22 mouse cellular contexts compared by ENCODE assay signal in genomic region chr12:78389267-78389666, GRCm38 (mm10).
DNase-seq lines count a peak whose midpoint lies in the region; ATAC-seq and TF ChIP-seq lines count a peak whose summit lies in the region.
"Had no signal": no experiment of that assay in that cellular context is flagged by ENCODE, and none has a peak within 500 bp of the region (broad histone marks: within the 10 kb centered on the region; RNA-seq: fewer than 3 reads in every experiment).

No protein-coding gene starts in this region.

- no peak for TF ChIP-seq POLR2A in kidney, adult 2 months (IDR thresholded peaks at IDR 0.05; ENCODE audit: low read depth, low read length)

- peak; percentile 81 for ATAC-seq in liver, embryonic 11.5 days (replicated peaks; ENCODE audit: low FRiP score)
- peak; percentile 76 for ATAC-seq in liver, embryonic 12.5 days
- peak; percentile 58; the same call in 1 of the 2 replicates for ATAC-seq in liver, embryonic 16.5 days (ENCODE audit: low read depth)
- ATAC-seq in heart, embryonic 12.5 days (ENCODE audit: insufficient number of reproducible peaks, low FRiP score) = no peak
- ATAC-seq: forebrain, embryonic 14.5 days; forebrain, embryonic 16.5 days had no signal

- H3K4me1 ChIP-seq in liver, embryonic 11.5 days (replicated peaks; ENCODE audit: control insufficient read depth, insufficient read depth, low read length) = 0 out of 2 replicates have a peak, but pooled peaks cover 3% of the 10 kb centered on the region
- H3K4me1 ChIP-seq in liver, embryonic 12.5 days = peaks cover 9% of the 10 kb centered on the region
- no peaks in the 10 kb centered on the region for H3K4me1 ChIP-seq in liver, embryonic 16.5 days (ENCODE audit: control insufficient read depth, low read depth, low read length)
- H3K4me1 ChIP-seq in kidney, adult 2 months (ENCODE audit: control insufficient read depth, insufficient read depth, low read length) = no peaks in the 10 kb centered on the region
- H3K4me1 ChIP-seq in heart, embryonic 12.5 days (replicated peaks) = no peaks in the 10 kb centered on the region
- H3K4me1 ChIP-seq: embryonic facial prominence, embryonic 13.5 days; embryonic facial prominence, embryonic 15.5 days; forebrain, embryonic 10.5 days; forebrain, embryonic 12.5 days had no signal

- TF ChIP-seq CTCF in kidney, adult 2 months (conservative IDR thresholded peaks at IDR 0.05; ENCODE audit: insufficient read depth, insufficient read length, low read depth, low read length) = no peak

- no peak overlapping the region for H3K4me2 ChIP-seq in liver, embryonic 11.5 days
- H3K4me2 ChIP-seq in liver, embryonic 12.5 days = no peak overlapping the region
- H3K4me2 ChIP-seq in liver, embryonic 16.5 days (ENCODE audit: low read depth, low read length) = no peak overlapping the region
- no peak overlapping the region for H3K4me2 ChIP-seq in heart, embryonic 12.5 days
- H3K4me2 ChIP-seq: embryonic facial prominence, embryonic 13.5 days; embryonic facial prominence, embryonic 15.5 days; forebrain, embryonic 12.5 days had no signal

- no peaks in the 10 kb centered on the region for H3K27me3 ChIP-seq in liver, embryonic 11.5 days (replicated peaks; ENCODE audit: control insufficient read depth, insufficient read depth, low read length)
- H3K27me3 ChIP-seq in liver, embryonic 12.5 days (replicated peaks) = no peaks in the 10 kb centered on the region
- H3K27me3 ChIP-seq in liver, embryonic 16.5 days (ENCODE audit: control insufficient read depth, insufficient read depth, low read depth, low read length) = no peaks in the 10 kb centered on the region
- H3K27me3 ChIP-seq in kidney, adult 2 months (replicated peaks; ENCODE audit: control insufficient read depth, insufficient read depth, low read length) = no peaks in the 10 kb centered on the region
- H3K27me3 ChIP-seq in heart, embryonic 12.5 days (replicated peaks) = no peaks in the 10 kb centered on the region
- H3K27me3 ChIP-seq: embryonic facial prominence, embryonic 13.5 days; embryonic facial prominence, embryonic 15.5 days; forebrain, embryonic 12.5 days had no signal

- no peak overlapping the region for H3K4me3 ChIP-seq in liver, embryonic 11.5 days (ENCODE audit: low read depth, low read length)
- no peak overlapping the region for H3K4me3 ChIP-seq in liver, embryonic 12.5 days
- H3K4me3 ChIP-seq in liver, embryonic 16.5 days (ENCODE audit: low read depth, low read length) = no peak overlapping the region
- no peak overlapping the region for H3K4me3 ChIP-seq in kidney, adult 2 months (ENCODE audit: insufficient read depth, low read depth, low read length)
- no peak overlapping the region for H3K4me3 ChIP-seq in heart, embryonic 12.5 days
- H3K4me3 ChIP-seq: embryonic facial prominence, embryonic 13.5 days; embryonic facial prominence, embryonic 15.5 days; erythroblast, embryonic 14.5 days; forebrain, embryonic 10.5 days; forebrain, embryonic 12.5 days had no signal

- no peak overlapping the region for H3K9ac ChIP-seq in liver, embryonic 11.5 days (ENCODE audit: low read depth, low read length)
- no peak overlapping the region for H3K9ac ChIP-seq in liver, embryonic 12.5 days
- no peak overlapping the region for H3K9ac ChIP-seq in liver, embryonic 16.5 days (ENCODE audit: low read depth, low read length)
- H3K9ac ChIP-seq in heart, embryonic 12.5 days = no peak overlapping the region
- H3K9ac ChIP-seq: embryonic facial prominence, embryonic 13.5 days; embryonic facial prominence, embryonic 15.5 days; forebrain, embryonic 12.5 days had no signal

- no peak overlapping the region for H3K27ac ChIP-seq in liver, embryonic 11.5 days (ENCODE audit: low read depth, low read length)
- H3K27ac ChIP-seq in liver, embryonic 12.5 days = no peak overlapping the region
- no peak overlapping the region for H3K27ac ChIP-seq in liver, embryonic 16.5 days (ENCODE audit: low read length)
- H3K27ac ChIP-seq in kidney, adult 2 months (ENCODE audit: insufficient read depth, low read depth, low read length) = no peak overlapping the region
- no peak overlapping the region for H3K27ac ChIP-seq in heart, embryonic 12.5 days (ENCODE audit: poor library complexity, severe bottlenecking)
- H3K27ac ChIP-seq: embryonic facial prominence, embryonic 13.5 days; embryonic facial prominence, embryonic 15.5 days; forebrain, embryonic 10.5 days; forebrain, embryonic 12.5 days had no signal

- no peaks in the 10 kb centered on the region for H3K9me3 ChIP-seq in liver, embryonic 11.5 days (ENCODE audit: control insufficient read depth, low read length)
- H3K9me3 ChIP-seq in liver, embryonic 12.5 days (replicated peaks) = no peaks in the 10 kb centered on the region
- no peaks in the 10 kb centered on the region for H3K9me3 ChIP-seq in liver, embryonic 16.5 days (replicated peaks; ENCODE audit: control insufficient read depth, low read length)
- no peaks in the 10 kb centered on the region for H3K9me3 ChIP-seq in heart, embryonic 12.5 days (replicated peaks)
- H3K9me3 ChIP-seq: embryonic facial prominence, embryonic 13.5 days; embryonic facial prominence, embryonic 15.5 days; forebrain, embryonic 10.5 days; forebrain, embryonic 12.5 days had no signal

- no peak for DNase-seq in liver, embryonic 11.5 days (ENCODE audit: low spot score)
- DNase-seq in kidney, adult 2 months = no peak
- DNase-seq: adrenal gland, adult 2 months; adrenal gland, postnatal 10 days; adrenal gland, postnatal 25 days; cerebellum, adult 11 months; cerebellum, adult 18-20 months; cerebellum, adult 8-10 months; cerebellum, adult 9-11 months; cerebellum, postnatal 14 days; cerebellum, postnatal 36 days; embryo, embryonic 11 days had no signal

- H3K36me3 ChIP-seq in liver, embryonic 11.5 days (ENCODE audit: control insufficient read depth, insufficient read depth, low read length) = no peaks in the 10 kb centered on the region
- H3K36me3 ChIP-seq in liver, embryonic 12.5 days = no peaks in the 10 kb centered on the region
- no peaks in the 10 kb centered on the region for H3K36me3 ChIP-seq in liver, embryonic 16.5 days (ENCODE audit: control insufficient read depth, insufficient read depth)
- H3K36me3 ChIP-seq in kidney, adult 2 months (ENCODE audit: control insufficient read depth, insufficient read depth, low read length) = no peaks in the 10 kb centered on the region
- H3K36me3 ChIP-seq in heart, embryonic 12.5 days = no peaks in the 10 kb centered on the region
- H3K36me3 ChIP-seq: embryonic facial prominence, embryonic 13.5 days; embryonic facial prominence, embryonic 15.5 days; forebrain, embryonic 10.5 days; forebrain, embryonic 12.5 days had no signal
